Mouse (Mus musculus): ENCODE measurements around the gene Zfp280d. TPM values are rescaled to one million over a fixed set of nuclear protein-coding genes. Genes with fewer than 3 reads are reported as not detected.

Zfp280d gene
- total RNA-seq, 2 experiments from 2014 or later, result 45.7 to 52.6 TPM

Other genes starting within 250 kb of the Zfp280d start
- gene Tcf12, start 163.0 kb upstream of the Zfp280d start, total RNA-seq (2021), result 10 to 100 TPM; 54.7 to 57.8 TPM
- gene Mns1, start 163.2 kb downstream of the Zfp280d start, total RNA-seq (2021), result 1 to 10 TPM; 1.8 to 2.2 TPM
- gene Tex9, start 217.4 kb downstream of the Zfp280d start, total RNA-seq (2021), result 1 to 10 TPM; 6.3 to 8.1 TPM